Mouse (Mus musculus) adrenal gland, adult (tissue): ENCODE results near the gene Yipf2.
"Not testable (repeated sequence)": the region's sequence is repeated elsewhere in the genome, so short reads cannot be mapped to it uniquely, and the experiment has no call there.

Experiments
- DNase-seq, 2 experiments: peaks; one replicate each; pipeline ENCODE4 v3.0.0; 2022 to 2023; ENCODE audit warnings: low spot score in 1 of 2; ENCODE audit not compliant: inconsistent age in 2 of 2

Gene Yipf2

GRCm38 (mm10) chr9:21600186-21600585 lies 7.6 kb upstream of the Yipf2 start:
- DNase-seq = no peak

- peak in 1 of 2 experiments; percentile 55 for DNase-seq
Observed at GRCm38 (mm10) chr9:21598198-21598597, 5.6 kb upstream of the Yipf2 start.

GRCm38 (mm10) chr9:21594838-21595237 lies 2.2 kb upstream of the Yipf2 start:
- DNase-seq = peak in 1 of 2 experiments; percentile 23

- DNase-seq = not testable (repeated sequence)
Observed at GRCm38 (mm10) chr9:21594350-21594749, 1.7 kb upstream of the Yipf2 start.

GRCm38 (mm10) chr9:21593122-21593721 lies 594 bp upstream of the Yipf2 start:
- DNase-seq = peak; percentile 77 to 92

- peak in 1 of 2 experiments; percentile 61 for DNase-seq
Observed at GRCm38 (mm10) chr9:21591831-21592702, 561 bp downstream of the Yipf2 start.

- DNase-seq = peak in 1 of 2 experiments; percentile 26
Observed at GRCm38 (mm10) chr9:21591127-21591830, 1.3 kb downstream of the Yipf2 start.

- DNase-seq = peak in 1 of 2 experiments; percentile 23
Observed at GRCm38 (mm10) chr9:21589538-21589937, 3.1 kb downstream of the Yipf2 start.

GRCm38 (mm10) chr9:21588350-21588749 lies 4.3 kb downstream of the Yipf2 start:
- DNase-seq = peak in 1 of 2 experiments; percentile 41

GRCm38 (mm10) chr9:21587678-21588349 lies 4.8 kb downstream of the Yipf2 start:
- DNase-seq = no peak

- DNase-seq = no peak
Observed at GRCm38 (mm10) chr9:21585401-21585800, 7.2 kb downstream of the Yipf2 start.

GRCm38 (mm10) chr9:21578226-21578625 lies 14.4 kb downstream of the Yipf2 start:
- no peak for DNase-seq

GRCm38 (mm10) chr9:21576286-21576685 lies 16.3 kb downstream of the Yipf2 start:
- no peak for DNase-seq

- no peak for DNase-seq
Observed at GRCm38 (mm10) chr9:21575253-21575652, 17.4 kb downstream of the Yipf2 start.

- no peak for DNase-seq
Observed at GRCm38 (mm10) chr9:21574012-21574801, 18.4 kb downstream of the Yipf2 start.

- DNase-seq = no peak
Observed at GRCm38 (mm10) chr9:21568657-21569255, 23.9 kb downstream of the Yipf2 start.

- peak in 1 of 2 experiments; percentile 55 for DNase-seq
Observed at GRCm38 (mm10) chr9:21567051-21567450, 25.6 kb downstream of the Yipf2 start.

GRCm38 (mm10) chr9:21566538-21566937 lies 26.1 kb downstream of the Yipf2 start:
- no peak for DNase-seq

GRCm38 (mm10) chr9:21565004-21565586 lies 27.5 kb downstream of the Yipf2 start:
- DNase-seq = no peak
